Mouse (Mus musculus): ENCODE results near the gene Ndufs7.
A peak's percentile ranks its signal among the peaks of the same experiment; 100 is the strongest.

Ndufs7 gene

DNA sequence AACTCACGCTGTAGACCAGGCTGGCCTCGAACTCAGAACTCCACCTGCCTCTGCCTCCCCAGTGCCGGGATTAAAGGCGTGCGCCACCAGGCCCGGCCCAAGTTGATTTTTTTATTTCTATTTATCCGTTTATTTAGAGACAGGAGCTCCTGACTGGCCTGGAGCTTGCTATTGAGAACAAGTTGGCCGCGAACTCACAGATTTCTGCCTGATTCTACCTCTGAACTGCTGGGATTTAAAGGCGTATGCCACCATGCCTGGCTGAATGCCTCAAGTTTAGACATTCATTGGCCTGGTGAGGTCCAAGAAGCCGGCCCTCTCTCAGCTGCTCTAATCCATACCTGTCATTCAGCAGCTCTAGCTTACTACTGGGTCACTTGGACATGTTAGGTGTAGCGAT is 13.2 kb downstream of the Ndufs7 start:
- DNase-seq (ENCODE audit: low spot score in 2 of 2), result no peak

DNA sequence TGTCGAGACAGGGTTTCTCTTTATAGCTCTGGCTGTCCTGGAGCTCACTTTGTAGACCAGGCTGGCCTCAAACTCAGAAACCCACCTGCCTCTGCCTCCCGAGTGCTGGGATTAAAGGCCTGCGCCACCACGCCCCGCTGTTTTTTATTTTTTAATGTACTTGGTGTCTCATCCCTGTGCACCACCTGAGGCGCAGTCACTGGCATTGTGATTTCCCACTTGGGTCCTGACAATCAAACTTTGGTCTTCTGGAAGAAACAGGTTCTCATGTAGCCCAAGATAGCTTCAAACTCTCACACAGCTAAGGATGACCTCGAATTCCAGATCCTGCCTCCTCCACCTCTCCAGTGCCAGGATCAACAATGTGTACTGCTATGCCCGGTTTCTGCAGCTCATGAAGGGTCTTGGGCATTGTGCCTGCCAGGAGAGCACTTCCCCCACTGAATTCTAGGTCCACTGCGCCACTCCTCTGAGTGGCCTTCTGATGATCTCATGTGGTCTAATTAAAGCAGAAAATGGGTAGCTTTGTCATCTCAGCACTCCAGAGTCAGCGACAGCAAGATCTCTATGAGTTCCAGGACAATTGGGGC is 13.9 kb downstream of the Ndufs7 start:
- DNase-seq (ENCODE audit: low spot score in 2 of 2), result no peak

DNA sequence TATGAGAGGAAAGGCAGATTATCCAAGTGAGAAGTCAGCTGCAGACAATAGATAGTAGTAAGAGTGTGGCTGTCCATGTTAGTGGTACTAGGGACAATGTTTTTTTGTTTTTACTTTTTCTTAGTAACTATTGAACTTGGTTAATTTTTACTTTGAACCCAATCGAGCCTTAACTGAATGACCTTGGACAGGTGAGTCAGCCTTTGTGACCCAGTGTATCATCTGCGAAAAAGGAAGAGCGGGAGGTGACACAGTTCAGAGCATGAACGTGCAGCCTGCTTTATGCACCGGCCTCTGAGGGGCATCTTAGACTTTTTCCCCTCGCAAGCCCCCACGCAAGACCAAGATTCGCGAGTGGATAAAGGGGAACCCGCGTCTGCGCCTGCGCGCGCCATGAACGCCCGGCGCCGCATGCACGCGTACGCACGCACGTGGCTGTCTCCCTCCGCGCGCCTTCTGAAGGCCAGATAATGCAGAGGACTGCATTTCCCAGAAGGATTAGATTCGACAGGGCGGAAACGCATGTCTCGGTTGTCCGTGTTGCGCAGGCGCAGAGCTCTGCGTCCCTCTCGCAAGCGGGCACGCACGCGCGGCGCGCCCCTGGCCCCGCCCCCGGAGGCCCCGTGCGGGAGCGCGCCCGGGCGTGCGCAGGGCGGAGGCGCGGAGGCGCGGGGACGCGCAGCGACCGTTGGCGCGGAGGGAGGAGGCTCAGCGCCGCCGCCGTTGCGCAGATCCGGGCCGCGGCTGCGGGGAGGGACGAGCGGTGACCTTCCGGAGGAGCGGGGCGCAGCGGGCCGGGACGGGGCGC is 15.6 kb downstream of the Ndufs7 start:
- DNase-seq (ENCODE audit: low spot score in 2 of 2), result peak; percentile 98 to 100

DNA sequence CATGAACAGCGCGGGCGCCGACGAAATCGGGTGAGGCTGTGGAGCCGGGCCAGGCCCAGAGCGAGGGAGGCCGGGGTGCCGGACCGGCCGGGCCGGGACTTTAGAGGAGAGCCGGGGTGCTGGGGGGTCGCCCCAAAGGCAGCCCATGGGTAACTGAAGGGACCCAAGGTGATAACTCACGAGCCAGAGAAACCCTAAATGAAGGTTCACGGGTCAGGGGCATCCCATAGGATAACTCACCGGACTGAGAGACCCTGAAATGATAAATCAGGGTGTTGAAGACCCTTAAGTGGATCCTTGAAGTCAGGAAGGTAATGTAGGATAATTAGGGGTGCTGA is 16.2 kb downstream of the Ndufs7 start:
- DNase-seq (ENCODE audit: low spot score in 2 of 2), result no peak

DNA sequence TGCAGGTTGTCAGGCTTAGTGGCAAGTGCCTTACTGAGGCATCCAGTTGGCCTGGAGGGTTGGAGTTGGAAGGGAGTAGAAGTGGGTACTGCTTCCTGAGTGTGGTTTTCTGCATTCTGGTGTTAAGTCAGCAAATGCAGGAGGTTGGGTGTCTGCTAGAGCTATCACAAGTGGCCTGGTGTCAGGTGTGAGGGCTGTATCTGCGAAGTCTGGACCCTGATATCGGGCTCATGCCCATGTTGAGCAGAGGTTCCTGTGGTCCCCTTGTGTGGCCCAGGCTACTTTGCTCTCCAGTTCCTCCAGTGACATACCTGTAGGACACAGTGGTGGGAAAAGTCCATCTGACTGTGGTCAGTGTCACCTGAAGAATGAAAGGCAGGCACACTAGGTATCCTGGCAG is 21.2 kb downstream of the Ndufs7 start:
- no peak for DNase-seq (ENCODE audit: low spot score in 2 of 2)

DNA sequence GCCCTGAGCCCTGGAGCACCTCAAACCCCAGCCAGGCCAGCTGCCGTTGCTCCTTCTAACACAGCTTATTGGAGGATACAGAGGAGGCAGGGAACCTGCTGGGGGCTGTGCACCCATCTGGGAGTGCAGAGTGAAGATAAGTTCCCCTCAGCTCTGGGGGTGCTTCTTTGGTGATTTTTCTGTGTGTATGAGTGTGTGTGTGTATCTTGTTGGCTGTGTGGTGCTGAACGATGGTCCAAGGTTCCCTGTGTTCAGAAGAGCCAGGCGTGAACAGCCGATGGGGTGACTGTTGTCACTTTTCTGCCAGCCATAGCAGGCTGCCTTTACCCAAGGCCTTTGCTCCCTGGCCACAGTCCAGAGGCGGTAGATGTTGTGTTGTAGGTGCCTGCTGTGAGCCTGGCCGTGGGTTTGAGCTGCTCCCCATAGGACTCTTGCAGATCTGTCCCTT is 21.8 kb downstream of the Ndufs7 start:
- no peak for DNase-seq (ENCODE audit: low spot score in 2 of 2)

DNA sequence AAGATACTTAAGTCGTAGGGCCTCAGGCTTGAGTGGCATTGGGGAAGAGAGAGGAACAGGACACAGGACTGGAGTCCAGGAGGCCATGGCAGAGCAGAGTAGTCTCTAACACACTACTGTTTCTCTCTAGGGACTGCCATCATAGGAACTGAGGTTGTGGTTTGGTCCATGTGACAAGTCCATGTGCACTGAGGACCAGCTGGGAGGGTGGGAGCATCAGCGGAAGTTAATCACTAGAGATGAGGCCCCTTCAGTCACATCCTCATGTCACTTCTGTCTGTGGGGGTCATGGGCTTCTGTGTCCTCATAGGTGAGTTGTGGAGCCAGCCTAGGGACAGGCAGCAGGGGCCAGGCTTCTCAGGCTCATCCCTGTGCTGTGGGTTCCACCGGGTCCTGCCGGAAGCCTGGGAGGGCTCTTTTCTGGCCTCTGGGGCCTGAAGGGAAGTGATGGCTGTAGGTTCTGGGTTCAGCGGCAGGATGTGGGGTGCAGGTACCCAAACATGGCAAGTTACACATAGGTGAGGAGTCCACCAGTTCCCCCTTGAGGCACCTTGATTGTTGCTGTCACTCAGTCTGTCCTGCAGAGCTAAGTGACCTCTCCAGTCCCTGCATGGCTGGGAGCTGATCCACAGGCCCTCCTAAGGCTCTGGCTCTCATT is 22.4 kb downstream of the Ndufs7 start:
- DNase-seq (ENCODE audit: low spot score in 2 of 2), result no peak

DNA sequence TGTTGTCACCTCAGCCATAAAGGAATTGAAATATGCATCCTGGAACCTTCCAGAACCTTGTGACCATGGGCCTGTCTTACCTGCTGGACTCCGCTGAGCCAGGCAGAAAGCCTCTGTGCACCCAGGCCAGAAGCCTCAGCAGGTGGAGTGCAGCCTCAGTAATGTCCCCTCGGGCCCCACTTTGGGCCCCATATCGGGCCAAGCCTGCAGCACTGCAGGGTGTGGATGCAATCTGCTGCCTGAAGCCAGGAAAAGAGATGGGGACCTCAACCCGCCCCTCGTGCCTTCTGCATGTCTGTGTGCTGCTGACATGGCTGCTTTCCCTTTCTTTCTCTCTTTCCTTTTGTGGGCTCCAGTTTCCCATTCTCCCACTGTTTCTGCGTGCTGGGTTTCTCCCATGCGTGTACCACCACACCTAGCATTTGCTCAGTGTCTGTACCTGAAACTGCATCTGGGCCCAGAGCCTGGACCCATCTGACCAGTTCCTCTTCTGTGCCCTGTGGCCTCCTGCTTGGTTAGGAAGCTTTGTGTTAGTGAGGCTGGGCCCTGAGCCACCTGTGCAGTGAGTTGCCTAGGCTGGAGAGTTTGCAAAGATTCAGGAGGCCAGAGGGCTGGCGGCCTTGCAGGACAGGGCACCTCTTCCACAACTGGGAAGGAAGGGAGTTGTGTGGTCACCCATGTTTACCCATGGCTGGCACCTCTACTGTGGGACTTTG is 23.1 kb downstream of the Ndufs7 start:
- no peak for DNase-seq (ENCODE audit: low spot score in 2 of 2)

DNA sequence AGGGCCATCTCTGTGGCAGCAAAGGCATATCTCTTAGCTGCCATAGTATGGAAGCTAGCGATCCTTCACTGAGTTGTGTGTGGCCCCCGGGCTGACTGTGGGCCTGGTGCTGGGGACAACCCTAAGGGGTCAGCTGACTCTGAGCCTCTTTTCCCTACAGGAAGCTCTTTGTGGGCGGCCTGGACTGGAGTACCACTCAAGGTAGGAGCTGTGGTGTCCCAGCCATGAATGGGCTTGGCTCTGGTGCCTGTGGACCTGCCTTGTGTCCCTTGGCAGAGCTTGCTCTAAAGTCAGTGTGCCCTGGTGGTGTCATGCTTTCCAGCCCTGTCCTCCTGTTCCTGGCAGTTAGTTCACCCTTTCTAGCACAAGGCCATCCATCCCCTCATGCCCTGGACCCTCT is 24.9 kb downstream of the Ndufs7 start:
- no peak for DNase-seq (ENCODE audit: low spot score in 2 of 2)

DNA sequence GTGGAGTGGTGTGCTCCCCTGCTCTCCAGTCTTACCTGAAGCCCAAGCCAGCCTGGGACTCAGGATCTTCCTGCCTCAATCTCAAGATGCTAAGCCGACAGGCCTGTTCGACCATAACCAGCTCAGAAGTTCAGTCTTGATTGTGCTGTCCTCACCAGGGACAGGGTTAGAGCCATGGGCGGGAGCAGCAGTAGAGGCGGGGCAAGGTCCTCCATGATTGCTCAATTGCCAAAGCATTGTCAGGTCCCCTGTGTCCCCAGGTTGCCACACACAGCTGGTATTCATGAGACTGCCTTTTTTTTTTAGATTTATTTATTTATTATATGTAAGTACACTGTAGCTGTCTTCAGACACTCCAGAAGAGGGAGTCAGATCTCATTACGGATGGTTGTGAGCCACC is 27.3 kb downstream of the Ndufs7 start:
- no peak for DNase-seq (ENCODE audit: low spot score in 2 of 2)

DNA sequence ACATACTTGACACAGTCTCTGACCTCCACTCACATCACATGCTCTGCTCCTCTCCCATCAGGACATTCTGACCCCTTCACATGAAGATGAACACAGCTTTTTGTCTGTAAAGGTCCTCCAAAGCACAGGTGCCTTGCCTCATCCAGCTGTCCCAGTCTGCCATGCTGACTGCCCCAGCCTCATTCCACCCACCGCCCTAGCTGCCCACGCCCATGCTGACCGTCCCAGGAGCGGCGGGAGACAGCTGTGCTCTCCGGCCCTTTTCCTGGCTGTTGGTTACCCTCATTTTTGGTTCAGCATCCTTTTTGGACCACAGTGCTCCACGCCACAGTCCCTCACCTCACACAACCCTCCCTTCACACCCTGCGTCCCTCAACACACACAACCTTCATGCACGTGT is 29.5 kb downstream of the Ndufs7 start:
- DNase-seq (ENCODE audit: low spot score in 2 of 2), result no peak

DNA sequence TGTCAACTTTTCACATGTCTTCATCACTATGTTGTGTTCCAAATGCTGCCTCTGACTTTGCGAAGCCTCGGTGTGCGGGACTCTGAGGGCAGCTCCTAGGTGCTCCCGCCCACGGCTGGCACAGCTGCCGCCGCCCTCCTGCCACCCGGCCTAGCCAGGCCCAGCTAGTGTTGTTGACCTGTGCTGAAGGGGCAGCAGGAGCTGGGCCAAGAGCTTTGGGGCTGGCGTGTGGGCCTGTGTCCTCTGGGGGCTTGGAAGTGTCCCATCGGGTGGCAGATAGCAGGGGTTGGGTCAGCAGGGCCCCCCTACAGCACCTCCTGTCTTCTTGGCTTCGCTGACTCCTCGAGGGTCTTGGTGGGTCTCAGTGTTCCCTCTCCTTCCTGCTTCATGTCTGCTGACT is 30.4 kb downstream of the Ndufs7 start:
- DNase-seq (ENCODE audit: low spot score in 2 of 2), result no peak

DNA sequence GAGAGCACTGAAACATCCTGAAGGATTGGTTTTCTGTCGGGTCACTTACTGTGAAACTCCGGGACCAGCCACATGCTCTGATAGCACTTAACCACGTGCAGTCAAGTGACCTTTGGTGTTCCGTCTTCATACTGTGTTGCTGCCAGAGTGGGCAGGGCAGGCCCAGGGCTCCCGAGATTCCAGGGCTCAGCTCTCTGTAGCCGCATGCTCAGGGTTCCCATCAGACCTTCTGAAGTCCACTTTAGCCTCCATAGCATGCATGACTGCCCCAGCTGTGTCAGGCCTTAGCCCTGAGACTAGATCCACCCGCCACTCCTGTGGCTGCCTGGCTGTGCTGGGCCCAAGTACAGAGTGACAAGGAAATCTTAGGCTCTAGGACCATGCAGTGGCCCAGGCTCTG is 32.4 kb downstream of the Ndufs7 start:
- DNase-seq (ENCODE audit: low spot score in 2 of 2), result no peak

DNA sequence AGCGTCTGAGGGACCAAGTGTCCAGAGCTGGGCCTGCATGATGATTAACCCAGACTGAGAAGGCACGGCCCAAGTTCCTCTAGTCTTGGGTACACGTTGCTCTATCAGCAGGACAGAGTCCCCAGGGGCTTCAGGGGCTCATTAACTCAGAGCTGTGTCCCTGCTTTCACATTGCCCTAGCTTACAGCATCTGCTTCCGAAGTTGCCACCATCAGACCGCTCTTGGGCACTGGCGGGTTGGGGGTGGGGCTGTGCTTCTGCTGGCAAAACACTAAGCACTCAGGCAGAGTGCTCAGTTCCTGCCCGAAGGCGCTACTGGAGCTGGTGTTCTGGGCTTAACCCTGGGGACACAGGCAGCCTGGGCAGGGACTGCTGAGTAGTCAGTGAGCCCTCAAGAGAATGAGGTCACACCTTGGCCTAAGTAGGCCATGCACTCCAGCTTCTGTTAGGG is 33.0 kb downstream of the Ndufs7 start:
- DNase-seq (ENCODE audit: low spot score in 2 of 2), result no peak

DNA sequence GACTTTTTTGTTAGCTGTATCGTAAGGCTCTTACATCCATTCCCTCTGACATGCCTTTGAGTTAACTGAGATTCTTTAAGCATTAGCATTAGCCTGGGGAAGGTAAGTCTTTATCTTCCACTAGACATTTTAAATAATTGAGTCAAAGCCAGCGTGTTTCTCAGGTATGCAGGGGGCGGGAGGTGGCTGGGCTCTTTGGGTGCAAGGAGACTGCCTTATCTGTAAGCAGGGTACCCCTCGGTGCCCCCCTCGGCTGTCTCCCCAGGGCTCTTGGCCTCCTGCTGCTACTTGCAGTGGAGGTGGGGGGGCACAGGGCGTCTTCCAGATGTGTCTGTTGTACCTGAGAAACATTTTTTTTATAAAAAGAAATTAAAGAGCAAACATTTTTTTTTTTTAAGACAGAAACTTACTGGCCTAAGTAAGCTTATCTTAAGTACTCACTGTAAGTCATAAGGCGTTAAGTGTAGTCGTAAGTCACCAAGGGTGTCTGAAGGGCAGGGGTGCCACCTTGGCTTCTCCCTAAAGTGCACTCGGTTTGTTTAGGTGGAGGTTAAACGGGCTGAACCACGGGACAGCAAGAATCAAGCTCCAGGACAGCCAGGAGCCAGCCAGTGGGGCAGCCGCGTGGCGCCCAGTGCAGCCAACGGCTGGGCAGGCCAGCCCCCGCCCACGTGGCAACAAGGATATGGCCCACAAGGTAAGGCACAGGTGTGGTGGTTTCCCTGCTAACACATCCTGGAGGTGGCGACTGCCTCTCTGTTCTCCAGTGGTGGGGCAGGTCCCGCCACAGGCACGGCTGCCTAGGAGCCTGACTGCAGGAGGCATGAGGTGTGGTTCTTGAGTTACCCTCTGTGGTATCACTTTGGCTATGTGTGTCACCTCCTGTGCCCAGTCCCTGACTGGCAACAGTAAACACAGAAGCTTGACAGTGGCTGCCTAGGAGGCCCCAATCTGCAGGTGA is 33.8 kb downstream of the Ndufs7 start:
- DNase-seq (ENCODE audit: low spot score in 2 of 2), result no peak

DNA sequence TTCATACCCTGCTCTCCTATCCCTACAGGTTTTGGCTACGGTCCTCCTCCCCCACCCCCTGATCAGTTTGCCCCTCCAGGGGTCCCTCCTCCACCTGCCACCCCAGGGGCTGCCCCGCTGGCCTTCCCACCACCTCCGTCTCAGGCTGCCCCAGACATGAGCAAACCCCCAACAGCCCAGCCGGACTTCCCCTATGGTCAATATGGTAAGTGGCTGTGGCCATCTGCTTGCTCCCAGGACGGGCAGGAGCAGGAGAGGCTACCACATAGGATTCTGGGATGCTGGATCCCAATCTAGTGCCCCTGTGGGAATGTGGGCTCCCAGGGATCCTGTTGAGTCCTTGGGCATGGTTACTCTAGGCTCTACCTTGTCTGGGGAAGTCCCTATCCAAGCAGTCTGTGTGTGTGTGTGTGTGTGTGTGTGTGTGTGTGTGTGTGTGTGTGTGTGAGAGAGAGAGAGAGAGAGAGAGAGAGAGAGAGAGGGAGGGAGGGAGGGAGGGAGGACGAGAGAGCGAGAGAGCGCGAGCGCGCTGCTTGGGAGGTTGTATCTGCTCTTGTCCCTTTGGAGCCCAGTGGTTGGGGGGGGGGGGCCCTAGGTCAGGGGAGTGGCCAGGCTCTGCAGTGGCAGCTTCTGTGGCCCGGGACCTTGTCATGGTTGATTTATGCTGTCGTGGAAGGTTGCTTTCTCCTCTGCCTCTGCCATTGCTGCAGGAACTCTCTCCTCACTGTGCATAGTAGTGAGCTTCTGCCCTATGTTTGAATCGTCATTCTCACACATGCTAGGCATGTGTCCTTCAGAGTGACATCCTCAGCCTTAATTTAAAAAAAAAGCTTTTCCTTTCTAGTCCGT is 36.5 kb downstream of the Ndufs7 start:
- no peak for DNase-seq (ENCODE audit: low spot score in 2 of 2)

DNA sequence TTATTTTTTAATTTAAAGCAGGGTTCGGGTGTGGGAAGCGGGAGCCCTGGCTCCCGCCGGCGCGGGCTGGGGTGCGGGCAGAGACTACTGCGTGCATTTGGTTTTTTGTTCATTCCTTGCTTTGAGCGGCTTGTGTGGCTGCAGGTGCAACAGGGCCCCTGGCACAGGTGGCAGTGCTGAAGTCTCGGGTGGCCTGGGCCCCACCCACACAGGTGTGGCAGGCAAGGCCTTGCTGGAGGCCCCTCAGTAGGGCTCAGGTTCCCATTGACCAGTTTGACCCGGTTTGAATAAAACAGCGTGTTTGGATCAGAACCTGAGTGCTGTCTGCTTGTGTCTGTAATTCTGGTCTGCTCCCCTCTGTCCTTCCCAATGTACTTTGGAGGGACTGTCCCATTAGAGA is 39.2 kb downstream of the Ndufs7 start:
- no peak for DNase-seq (ENCODE audit: low spot score in 2 of 2)

DNA sequence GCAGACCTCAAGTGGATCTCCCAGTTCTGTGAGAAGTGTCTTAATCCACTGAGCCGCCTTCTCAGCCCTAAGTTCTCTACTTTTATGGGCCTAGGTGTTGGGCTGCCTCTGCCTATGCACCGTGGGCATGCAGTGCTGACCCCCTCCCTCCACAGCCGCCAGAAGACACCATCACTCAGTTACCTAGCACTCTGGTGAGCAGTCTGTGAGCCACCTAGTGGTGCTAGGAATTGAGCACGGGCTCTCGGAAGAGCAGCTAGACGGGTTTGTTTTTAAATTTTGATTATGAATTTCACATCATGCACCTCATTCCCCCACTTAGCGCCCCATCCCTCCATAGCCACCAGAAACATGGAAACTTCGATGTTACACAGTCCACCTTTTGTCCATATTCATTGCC is 39.7 kb downstream of the Ndufs7 start:
- DNase-seq (ENCODE audit: low spot score in 2 of 2), result no peak

DNA sequence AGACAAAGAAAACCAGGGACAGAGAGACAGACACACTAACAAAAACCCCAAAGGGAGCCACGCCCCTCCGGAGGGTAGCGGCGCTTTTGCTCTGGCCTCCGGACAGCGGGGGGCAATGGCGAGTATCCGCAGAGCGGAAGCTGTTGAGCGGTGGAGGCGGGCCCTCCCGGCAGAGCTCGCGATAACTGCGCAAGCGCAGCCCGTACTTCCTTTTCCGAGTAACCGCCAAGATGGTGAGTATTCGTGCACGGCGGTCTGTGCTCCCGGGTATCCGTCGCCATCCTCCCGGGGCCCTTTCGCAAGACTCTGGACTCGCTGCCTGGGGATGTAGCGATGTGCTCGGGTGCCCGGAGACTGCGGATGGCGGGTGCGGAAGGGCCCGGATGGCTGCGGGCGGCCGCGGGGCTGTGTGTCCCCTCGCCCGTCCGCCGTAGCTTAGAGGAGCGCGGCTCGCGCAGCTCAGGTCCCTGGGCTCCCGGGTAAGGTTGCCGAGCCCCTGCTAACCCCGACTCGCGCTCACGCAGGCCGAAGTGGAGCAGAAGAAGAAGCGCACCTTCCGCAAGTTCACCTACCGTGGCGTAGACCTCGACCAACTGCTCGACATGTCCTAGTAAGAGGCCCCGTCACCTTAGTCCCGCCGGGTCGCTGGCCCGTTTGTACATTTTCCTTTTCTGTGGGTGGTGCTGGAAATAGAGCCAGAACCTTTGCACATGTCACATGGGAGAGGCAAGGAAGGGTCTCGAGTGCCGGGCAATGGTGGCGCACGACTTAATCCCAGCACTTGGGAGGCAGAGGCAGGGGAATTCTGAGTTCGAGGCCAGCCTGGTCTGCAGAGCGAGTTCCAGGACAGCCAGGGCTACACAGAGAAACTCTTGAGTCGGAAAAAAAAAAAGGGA is 43.6 kb downstream of the Ndufs7 start, which contains the start of gene Rps15:
Gene Rps15, plus strand, starts transcription at position 203 of the 896 bp plus-strand sequence.
- peak; percentile 89 to 93 for DNase-seq (ENCODE audit: low spot score in 2 of 2)
